Comparison of ENCODE assay signal across 22 mouse cellular contexts in the genomic region with DNA sequence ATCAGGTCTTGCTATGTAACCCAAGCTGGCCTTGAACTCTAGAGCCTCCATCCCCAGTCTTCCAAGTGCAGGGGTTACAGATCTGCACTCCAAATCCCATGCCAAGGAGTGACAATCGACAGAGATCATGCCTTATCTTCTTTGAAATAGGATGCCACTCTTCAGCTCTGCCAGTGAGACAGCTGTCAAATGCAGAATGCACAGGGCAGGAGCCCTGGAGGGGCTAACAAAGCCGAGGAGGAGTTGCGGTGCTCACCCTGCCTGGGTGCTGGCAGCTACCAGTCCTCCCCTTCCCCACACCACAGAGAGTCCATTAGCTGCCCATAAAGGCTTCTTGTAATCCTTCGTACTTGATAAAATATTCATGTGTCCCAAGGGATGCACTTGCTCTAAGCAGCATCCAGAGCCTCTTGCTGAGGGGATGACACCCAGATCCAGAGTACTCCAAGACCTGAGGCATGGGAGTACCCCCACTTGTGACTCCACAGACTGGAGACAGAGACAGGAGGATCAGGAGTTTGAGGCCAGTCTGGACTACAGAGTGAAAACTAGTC.
A peak's percentile ranks its signal among the peaks of the same experiment; 100 is the strongest.
DNase-seq lines count a peak whose midpoint lies in the region; ATAC-seq and TF ChIP-seq lines count a peak whose summit lies in the region.
"Had no signal": no experiment of that assay in that cellular context is flagged by ENCODE, and none has a peak within 500 bp of the region (broad histone marks: within the 10 kb centered on the region; RNA-seq: fewer than 3 reads in every experiment).

No protein-coding gene starts in this region.

- 65% methylated on average over 4 of the region's 4 CpGs for WGBS in hindbrain, embryonic 12.5 days
- 52% methylated on average over 4 of the region's 4 CpGs for WGBS in hindbrain, embryonic 16.5 days
- 69% methylated on average over 4 of the region's 4 CpGs for WGBS in midbrain, embryonic 11.5 days
- WGBS in midbrain, embryonic 10.5 days = 75% methylated on average over 4 of the region's 4 CpGs

- H3K9ac ChIP-seq in hindbrain, embryonic 12.5 days = peak overlapping the region; percentile 27; the same call in 1 of the 2 replicates
- H3K9ac ChIP-seq in hindbrain, embryonic 16.5 days (ENCODE audit: low read depth, low read length) = no peak overlapping the region
- no peak overlapping the region for H3K9ac ChIP-seq in midbrain, embryonic 11.5 days (ENCODE audit: low read length)

- H3K4me2 ChIP-seq in hindbrain, embryonic 12.5 days (replicated peaks) = no peak overlapping the region
- no peak overlapping the region for H3K4me2 ChIP-seq in hindbrain, embryonic 16.5 days (ENCODE audit: low read length)
- H3K4me2 ChIP-seq in midbrain, embryonic 11.5 days = no peak overlapping the region
- H3K4me2 ChIP-seq in myocyte (ENCODE audit: low read depth) = no peak overlapping the region

- no peak for ATAC-seq in hindbrain, embryonic 12.5 days (ENCODE audit: low FRiP score)
- ATAC-seq in hindbrain, embryonic 16.5 days = no peak
- ATAC-seq in midbrain, embryonic 11.5 days (ENCODE audit: low FRiP score) = no peak
- ATAC-seq: activated CD4-positive, CD25-positive, alpha-beta regulatory T cell, adult 4 months; CD4-positive, CD25-positive, alpha-beta regulatory T cell, adult 4 months; Patski had no signal

- no peaks in the 10 kb centered on the region for H3K4me1 ChIP-seq in hindbrain, embryonic 12.5 days
- H3K4me1 ChIP-seq in hindbrain, embryonic 16.5 days (ENCODE audit: control insufficient read depth, insufficient read depth, low read depth, low read length) = no peaks in the 10 kb centered on the region
- H3K4me1 ChIP-seq in midbrain, embryonic 11.5 days (ENCODE audit: control insufficient read depth, insufficient read depth, low read length) = no peaks in the 10 kb centered on the region
- H3K4me1 ChIP-seq in midbrain, embryonic 10.5 days = no peaks in the 10 kb centered on the region

- DNase-seq in midbrain, embryonic 11.5 days (ENCODE audit: low spot score, missing footprints) = peak; percentile 57
- DNase-seq in midbrain, embryonic 10.5 days (ENCODE audit: low spot score) = no peak
- DNase-seq in retina, embryonic 14.5 days (ENCODE audit: low spot score) = peak; percentile 56
- DNase-seq in retina, postnatal 1 day = no peak
- DNase-seq in right cerebral cortex, postnatal 4 days = no peak
- DNase-seq: adrenal gland, adult 2 months; adrenal gland, adult 8-10 months; adrenal gland, postnatal 10 days; adrenal gland, postnatal 14 days; adrenal gland, postnatal 25 days; adrenal gland, postnatal 36 days; B cell, adult 2 months; cerebellum, adult 11 months; cerebellum, adult 11-12 months had no signal

- H3K36me3 ChIP-seq in hindbrain, embryonic 12.5 days = no peaks in the 10 kb centered on the region
- H3K36me3 ChIP-seq in hindbrain, embryonic 16.5 days (ENCODE audit: control insufficient read depth, insufficient read depth, low read length) = no peaks in the 10 kb centered on the region
- no peaks in the 10 kb centered on the region for H3K36me3 ChIP-seq in midbrain, embryonic 11.5 days (ENCODE audit: control insufficient read depth, insufficient read depth, low read length)
- H3K36me3 ChIP-seq in midbrain, embryonic 10.5 days = no peaks in the 10 kb centered on the region
- no peaks in the 10 kb centered on the region for H3K36me3 ChIP-seq in myocyte (ENCODE audit: control insufficient read depth, insufficient read depth)
- H3K36me3 ChIP-seq: G1E had no signal

- H3K27me3 ChIP-seq in hindbrain, embryonic 12.5 days = no peaks in the 10 kb centered on the region
- H3K27me3 ChIP-seq in hindbrain, embryonic 16.5 days (replicated peaks; ENCODE audit: control insufficient read depth, insufficient read depth, low read length) = no peaks in the 10 kb centered on the region
- H3K27me3 ChIP-seq in midbrain, embryonic 11.5 days (ENCODE audit: control insufficient read depth, insufficient read depth, low read length) = no peaks in the 10 kb centered on the region
- H3K27me3 ChIP-seq in midbrain, embryonic 10.5 days (ENCODE audit: low read depth, poor library complexity, severe bottlenecking) = no peaks in the 10 kb centered on the region
- no peaks in the 10 kb centered on the region for H3K27me3 ChIP-seq in myocyte (ENCODE audit: control insufficient read depth, insufficient read depth, insufficient read length)
- H3K27me3 ChIP-seq: CH12.LX, Patski had no signal

- no peaks in the 10 kb centered on the region for H3K79me2 ChIP-seq in myocyte (ENCODE audit: control insufficient read depth, insufficient read depth)

- no peak overlapping the region for H3K27ac ChIP-seq in hindbrain, embryonic 12.5 days
- H3K27ac ChIP-seq in hindbrain, embryonic 16.5 days (ENCODE audit: low read depth, low read length) = no peak overlapping the region
- no peak overlapping the region for H3K27ac ChIP-seq in midbrain, embryonic 11.5 days (ENCODE audit: low read depth, low read length)
- no peak overlapping the region for H3K27ac ChIP-seq in midbrain, embryonic 10.5 days (replicated peaks)

- H3K4me3 ChIP-seq in hindbrain, embryonic 12.5 days = no peak overlapping the region
- H3K4me3 ChIP-seq in hindbrain, embryonic 16.5 days (ENCODE audit: low read length) = no peak overlapping the region
- no peak overlapping the region for H3K4me3 ChIP-seq in midbrain, embryonic 11.5 days (ENCODE audit: low read depth, low read length)
- no peak overlapping the region for H3K4me3 ChIP-seq in midbrain, embryonic 10.5 days
- no peak overlapping the region for H3K4me3 ChIP-seq in myocyte

- no peak for TF ChIP-seq POLR2A in myocyte (IDR thresholded peaks at IDR 0.05; ENCODE audit: insufficient read length, low read depth)

- no peak overlapping the region for H3ac ChIP-seq in myocyte (ENCODE audit: control insufficient read depth, insufficient read length)

- peaks cover 15% of the 10 kb centered on the region for H3K9me3 ChIP-seq in hindbrain, embryonic 12.5 days (replicated peaks)
- peaks cover 2% of the 10 kb centered on the region; the same call in 1 of the 2 replicates for H3K9me3 ChIP-seq in hindbrain, embryonic 16.5 days (ENCODE audit: control insufficient read depth, low read length)
- H3K9me3 ChIP-seq in midbrain, embryonic 11.5 days (ENCODE audit: control insufficient read depth, low read length) = no peaks in the 10 kb centered on the region; the same call in 1 of the 2 replicates
- H3K9me3 ChIP-seq in midbrain, embryonic 10.5 days (replicated peaks) = peaks cover 23% of the 10 kb centered on the region

TF ChIP-seq in myocyte, 11 proteins besides CTCF, POLR2A, EP300 and RAD21:
- TF ChIP-seq TCF12 (IDR thresholded peaks at IDR 0.05; ENCODE audit: insufficient read depth, poor library complexity, severe bottlenecking) (no peak), POLR2AphosphoS2 (IDR thresholded peaks at IDR 0.05; ENCODE audit: insufficient read length, low read depth) (no peak), MYOD1 (IDR thresholded peaks at IDR 0.05; ENCODE audit: control insufficient read depth in 1 of 3, insufficient read length in 2 of 3, low read depth in 2 of 3) (peak in 2 of 3 experiments; percentile 14 to 51), CEBPB (IDR thresholded peaks at IDR 0.05; ENCODE audit: insufficient read depth, poor library complexity, severe bottlenecking) (no peak), E2F4 (IDR thresholded peaks at IDR 0.05; ENCODE audit: insufficient read depth) (no peak), SRF (IDR thresholded peaks at IDR 0.05; ENCODE audit: control insufficient read depth, insufficient read length, low read depth) (no peak), MYOG (IDR thresholded peaks at IDR 0.05; ENCODE audit: control insufficient read depth in 1 of 3, insufficient read depth in 1 of 3, insufficient read length in 2 of 3, low read depth in 2 of 3) (peak in 2 of 3 experiments; percentile 27 to 54), REST (IDR thresholded peaks at IDR 0.05; ENCODE audit: insufficient read depth, insufficient read length) (no peak)

Comparison
In these comparisons a context has a peak if more than half of its experiments do, and no peak if none do; other contexts are left out.
1. DNase-seq: peak in midbrain, embryonic 11.5 days (single experiment) and retina, embryonic 14.5 days (single experiment); none in midbrain, embryonic 10.5 days (single experiment), retina, postnatal 1 day (single experiment) and right cerebral cortex, postnatal 4 days (single experiment).